Mouse (Mus musculus) heart, adult 2 months (tissue): ENCODE measurements around the gene Mthfs.

ENCODE experiments used
- CTCF ChIP-seq: fragments of 200-600 bp; IDR thresholded peaks from 2 replicates; pipeline ENCODE4 v1.8.1; 2022; ENCODE audit warnings: antibody characterized with exemption, mild to moderate bottlenecking, moderate library complexity
- EP300 ChIP-seq: fragments of 200-500 bp; IDR thresholded peaks from 2 replicates; pipeline ENCODE4 v1.6.1; 2011; ENCODE audit warnings: low read depth, low read length, control low read depth; ENCODE audit not compliant: insufficient read depth
- POLR2A ChIP-seq: fragments of 200-500 bp; IDR thresholded peaks from 2 replicates; pipeline ENCODE4 v1.6.1; 2011; ENCODE audit warnings: mild to moderate bottlenecking, low read depth, low read length, control low read depth; ENCODE audit not compliant: insufficient read depth

- TF ChIP-seq POLR2A (no peak), CTCF (no peak), EP300 (no peak)
Measured at GRCm38 (mm10) chr9:89308357-89309194, 98.1 kb downstream of the Mthfs start.
